Mouse (Mus musculus) heart, postnatal 14 days (tissue): ENCODE measurements around the gene Nlk. TPM values are rescaled to one million over a fixed set of nuclear protein-coding genes. Genes with fewer than 3 reads are reported as not detected.
"Not testable (repeated sequence)": the region's sequence is repeated elsewhere in the genome, so short reads cannot be mapped to it uniquely, and the experiment has no call there.

ENCODE experiments used
- DNase-seq, 2 experiments: peaks; one replicate each; pipeline ENCODE4 v3.0.0; 2021 to 2022
- intact Hi-C: fragments of 180-260 bp; cut with DNase I; formaldehyde crosslinking; loops from one replicate; pipeline ENCODE4 v1.15.1; 2025
- total RNA-seq, 2 experiments: library from RNA; stranded (reverse); gene quantifications; 2 replicates each; pipeline ENCODE4 v1.2.3; 2021

The Nlk gene
- total RNA-seq, 2 experiments from 2014 or later, result 14.4 to 16.3 TPM

DNA sequence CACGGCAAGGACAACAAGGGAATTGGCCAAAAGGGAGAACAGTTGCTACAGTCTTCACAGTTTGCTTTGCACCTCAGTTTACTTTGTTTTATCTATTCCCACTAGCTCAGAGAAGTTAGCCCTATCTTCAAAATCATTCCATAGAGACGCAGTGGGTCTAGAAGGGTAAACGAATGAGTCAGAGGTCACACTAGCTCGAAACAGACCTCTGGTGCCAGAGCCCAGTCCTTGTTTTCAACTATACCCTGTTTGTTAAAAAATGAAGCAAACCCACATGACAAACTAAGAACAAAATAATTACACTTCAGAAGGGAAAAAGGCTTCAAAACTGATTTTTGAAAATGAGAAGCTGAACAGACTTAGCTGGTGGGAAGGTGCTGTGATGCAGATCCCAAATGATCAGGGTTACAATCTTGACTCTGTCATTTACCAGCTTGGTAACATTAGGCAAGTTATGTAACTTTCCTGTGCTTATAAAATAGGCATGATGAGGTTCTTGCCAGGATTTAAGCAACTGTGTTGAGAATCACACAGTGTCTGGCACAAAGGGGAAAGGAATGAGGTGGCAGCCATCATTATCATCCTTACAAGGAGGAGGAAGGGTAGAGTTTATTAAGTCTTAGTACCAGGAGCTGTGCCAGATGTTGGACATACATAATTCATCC is 96.1 kb downstream of the Nlk start:
- intact Hi-C loops, result no loop called here
- DNase-seq, result no peak

DNA sequence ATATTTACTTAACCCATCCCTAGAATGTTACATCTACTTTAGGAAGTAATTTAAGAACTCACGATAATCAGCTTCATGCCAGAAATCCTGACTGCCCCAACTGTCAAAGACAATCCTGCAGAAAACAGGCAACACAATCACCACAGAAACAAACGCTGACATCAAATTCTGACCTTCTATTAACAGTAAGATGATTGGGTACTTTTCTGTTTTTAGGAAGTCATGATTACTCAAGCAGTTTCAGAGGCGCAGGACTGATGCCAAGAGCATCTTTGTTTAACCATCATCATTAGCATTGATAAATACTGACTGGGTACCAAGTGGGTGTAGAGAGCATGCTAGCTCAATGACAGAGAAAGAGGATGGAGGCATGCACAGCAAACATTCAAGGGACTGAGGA is 96.7 kb downstream of the Nlk start:
- no peak for DNase-seq

GRCm38 (mm10) chr11:78600051-78600450 is 97.1 kb downstream of the Nlk start:
- no peak for DNase-seq
- intact Hi-C loops, result no loop called here

More for the DNA sequence above, 96.7 kb downstream of the Nlk start:
- intact Hi-C loops, result no loop called here

- intact Hi-C loops, result no loop called here
- DNase-seq, result no peak
Measured at GRCm38 (mm10) chr11:78598763-78599415, 98.3 kb downstream of the Nlk start.

GRCm38 (mm10) chr11:78596750-78597149 is 100.4 kb downstream of the Nlk start:
- intact Hi-C loops, result no loop called here
- no peak for DNase-seq

- intact Hi-C loops, result no loop called here
- no peak for DNase-seq
Measured at GRCm38 (mm10) chr11:78595773-78596172, 101.4 kb downstream of the Nlk start.

- intact Hi-C loops, result no loop called here
- DNase-seq, result no peak
Measured at GRCm38 (mm10) chr11:78594271-78594964, 102.8 kb downstream of the Nlk start.

GRCm38 (mm10) chr11:78587677-78588076 is 109.5 kb downstream of the Nlk start:
- DNase-seq, intact Hi-C loops: not testable (repeated sequence)

GRCm38 (mm10) chr11:78586099-78586498 is 111.1 kb downstream of the Nlk start:
- DNase-seq, result no peak
- intact Hi-C loops, result no loop called here

- intact Hi-C loops, result no loop called here
- no peak for DNase-seq
Measured at GRCm38 (mm10) chr11:78582848-78583247, 114.3 kb downstream of the Nlk start.

DNA sequence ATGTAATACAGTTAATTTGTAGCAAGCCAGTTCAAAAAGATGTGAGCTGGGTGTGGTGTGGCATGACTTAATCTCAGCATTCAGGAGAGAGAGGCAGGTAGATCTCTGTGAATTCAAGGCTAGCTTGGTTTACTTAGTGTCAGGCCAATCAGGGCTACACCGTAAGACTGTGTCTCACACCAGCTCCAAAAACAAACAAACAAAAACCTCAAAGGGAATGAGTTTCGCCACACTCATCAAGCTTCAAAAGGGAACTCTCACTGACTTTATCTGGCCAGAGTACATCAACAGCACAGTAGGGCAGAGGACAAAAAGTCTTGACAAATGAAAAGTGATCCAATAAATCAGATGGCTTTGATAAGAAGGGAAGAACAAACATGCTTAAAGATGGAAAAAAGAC is 122.2 kb downstream of the Nlk start:
- intact Hi-C loops, result no loop called here
- DNase-seq, result no peak

DNA sequence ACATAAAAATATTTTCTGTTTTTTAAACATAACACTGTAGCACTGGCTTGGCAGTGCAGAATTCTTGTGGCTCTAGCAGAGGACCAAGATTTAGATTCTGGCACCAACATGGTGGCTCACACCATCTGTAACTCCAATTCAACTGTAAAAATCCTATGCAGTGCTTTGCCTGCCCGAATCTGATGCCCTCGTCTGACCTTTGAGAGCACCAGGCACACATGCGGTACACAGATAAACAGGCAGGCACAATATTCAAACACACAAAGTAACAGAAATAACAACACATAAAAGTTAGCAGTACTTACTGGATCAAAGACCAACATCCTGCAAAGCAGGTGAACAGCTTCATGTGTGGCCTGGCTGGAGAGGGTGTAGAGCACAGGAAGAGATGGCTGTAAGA is 122.6 kb downstream of the Nlk start:
- intact Hi-C loops, result no loop called here
- no peak for DNase-seq

DNA sequence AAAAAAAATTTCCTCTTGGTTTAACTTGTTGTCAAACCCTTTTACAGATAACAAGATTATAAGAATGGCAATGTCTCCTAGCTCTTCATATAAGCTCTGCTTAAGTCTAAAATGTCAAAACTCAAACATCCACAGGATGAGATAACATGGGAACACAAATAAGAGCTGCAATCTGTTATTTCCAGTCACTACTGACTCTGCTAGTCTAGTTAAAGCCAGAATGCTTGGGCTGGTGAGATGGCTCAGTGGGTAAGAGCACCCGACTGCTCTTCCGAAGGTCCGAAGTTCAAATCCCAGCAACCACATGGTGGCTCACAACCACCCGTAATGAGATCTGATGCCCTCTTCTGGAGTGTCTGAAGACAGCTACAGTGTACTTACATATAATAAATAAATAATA is 123.1 kb downstream of the Nlk start:
- intact Hi-C loops, DNase-seq: not testable (repeated sequence)

GRCm38 (mm10) chr11:78571854-78572253 is 125.3 kb downstream of the Nlk start:
- DNase-seq, result no peak
- intact Hi-C loops, result no loop called here

DNA sequence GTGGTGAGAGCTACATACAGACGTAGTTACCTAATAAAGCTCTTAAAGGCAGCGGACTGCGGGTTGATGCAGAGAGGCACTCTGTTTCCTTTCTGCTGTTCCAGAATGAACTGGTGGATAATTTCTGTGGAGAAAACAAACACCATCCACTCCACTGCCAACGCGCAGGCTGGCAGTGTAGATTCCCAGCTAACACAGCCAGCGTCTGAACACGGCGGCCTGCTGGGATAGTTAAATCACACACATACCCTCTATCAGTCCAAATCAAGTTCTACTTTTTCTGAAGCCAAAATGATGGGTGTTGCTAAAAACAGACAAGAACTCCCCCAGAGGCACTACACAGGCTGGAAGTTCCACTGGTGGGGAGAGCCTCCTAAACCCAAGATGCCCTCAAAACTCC is 125.7 kb downstream of the Nlk start:
- intact Hi-C loops, result no loop called here
- DNase-seq, result no peak

GRCm38 (mm10) chr11:78569806-78570205 is 127.4 kb downstream of the Nlk start:
- intact Hi-C loops, result loop anchor here (5.0 kb wide), 1 partner anchor 127 kb away; the partner anchor contains the start of gene Nlk
- DNase-seq, result no peak

DNA sequence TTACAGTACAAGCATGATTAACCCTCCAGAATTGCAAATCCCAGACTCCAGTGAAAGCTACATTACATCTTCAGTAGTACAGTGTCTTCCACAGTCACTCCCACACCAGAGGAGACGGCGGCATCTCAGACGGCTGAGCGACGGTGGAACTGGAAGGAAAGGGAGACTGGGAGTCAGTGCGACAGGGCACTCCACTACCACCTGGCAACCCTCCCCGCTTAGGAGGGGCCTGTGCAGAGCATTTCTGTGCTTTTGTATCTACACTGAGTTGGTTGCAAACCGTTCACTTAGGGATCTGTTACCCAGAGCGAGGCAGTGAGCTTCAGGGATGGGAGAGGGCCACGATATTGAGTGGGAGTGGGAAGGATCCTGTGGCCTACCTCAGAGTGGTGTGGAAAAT is 128.3 kb downstream of the Nlk start:
- intact Hi-C loops, result loop anchor here (5.0 kb wide), 1 partner anchor 128 kb away; the partner anchor contains the start of gene Nlk
- no peak for DNase-seq

- intact Hi-C loops, result loop anchor here (5.0 kb wide), 1 partner anchor 130 kb away; the partner anchor contains the start of gene Nlk
- no peak for DNase-seq
Measured at GRCm38 (mm10) chr11:78567614-78568013, 129.6 kb downstream of the Nlk start.

- intact Hi-C loops, result loop anchor here (5.0 kb wide), 1 partner anchor 131 kb away; the partner anchor contains the start of gene Nlk
- peak; percentile 25 to 27 for DNase-seq
Measured at GRCm38 (mm10) chr11:78566775-78567174, 130.4 kb downstream of the Nlk start.

GRCm38 (mm10) chr11:78560447-78560846 is 136.7 kb downstream of the Nlk start:
- intact Hi-C loops, result loop anchor here (2.0 to 5.0 kb wide), 2 partner anchors 266 to 397 kb away; partner anchors contain the start of gene Lyrm9
- DNase-seq, result peak; percentile 71 to 83

DNA sequence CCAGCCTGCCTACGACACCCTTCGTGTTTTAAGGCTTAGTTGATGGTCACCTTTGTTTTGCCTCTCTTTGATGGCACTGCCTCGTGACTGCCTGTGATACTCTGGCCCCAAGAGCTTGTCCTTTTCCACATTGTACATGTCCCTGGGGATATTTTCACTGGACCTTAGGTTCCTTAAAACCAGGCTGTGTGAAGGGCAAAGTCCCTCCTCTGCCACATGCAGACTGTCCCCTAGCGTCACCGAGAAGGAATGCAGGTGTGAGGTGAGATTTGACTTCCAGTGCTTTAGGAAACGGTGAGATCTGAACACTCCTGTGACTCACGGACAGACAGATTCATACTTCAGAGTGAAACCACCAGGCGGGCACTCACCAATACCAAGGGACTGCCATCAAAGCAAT is 139.9 kb downstream of the Nlk start:
- intact Hi-C loops, result loop anchor here (5.0 kb wide), 1 partner anchor 70 kb away; no protein-coding TSS in a partner anchor

More for the DNA sequence above, 139.9 kb downstream of the Nlk start:
- no peak for DNase-seq
